Mouse (Mus musculus): ENCODE data around the gene Bcl7a. TPM values are rescaled to one million over a fixed set of nuclear protein-coding genes. Genes with fewer than 3 reads are reported as not detected.

Gene Bcl7a
- polyA plus RNA-seq, 1 experiment, result 11.9 TPM

- H3K4me1 ChIP-seq (ENCODE audit: control insufficient read depth, insufficient read depth, low read length), result no peaks in the 10 kb centered on the region
- 53% methylated on average over 2 of the region's 2 CpGs for WGBS
- H3K4me3 ChIP-seq (replicated peaks; ENCODE audit: extremely low read depth, low read depth, low read length), result no peak overlapping the region
- TF ChIP-seq POLR2A (IDR thresholded peaks at IDR 0.05; ENCODE audit: borderline replicate concordance, extremely low read depth, low read depth, low read length), result no peak
- TF ChIP-seq CTCF (IDR thresholded peaks at IDR 0.05; ENCODE audit: insufficient read depth, low read length), result no peak
- DNase-seq, result no peak
These were observed 80.3 kb downstream of the Bcl7a start for GRCm38 (mm10) chr5:123423885-123424284.

Other genes with a start within 250 kb of the Bcl7a start
- 10.0 and 10.8 TPM in 2 replicates for gene Rhof, start 211.1 kb upstream of the Bcl7a start, polyA plus RNA-seq (2012; rRNA removed)
- gene Setd1b, start 201.6 kb upstream of the Bcl7a start, polyA plus RNA-seq (2012; rRNA removed), result 12.9 and 15.2 TPM in 2 replicates
- gene Psmd9, start 174.4 kb upstream of the Bcl7a start, polyA plus RNA-seq (2012; rRNA removed), result 19.3 and 21.5 TPM in 2 replicates
- gene Hpd, start 161.1 kb upstream of the Bcl7a start, polyA plus RNA-seq (2012; rRNA removed), result 1.4 and 2.2 TPM in 2 replicates
- 6.3 and 9.1 TPM in 2 replicates for gene Wdr66, start 91.7 kb upstream of the Bcl7a start, polyA plus RNA-seq (2012; rRNA removed)
- 61.2 and 75.4 TPM in 2 replicates for gene Mlxip, start 51.0 kb downstream of the Bcl7a start, polyA plus RNA-seq (2012; rRNA removed)
- gene Lrrc43, start 145.5 kb downstream of the Bcl7a start, polyA plus RNA-seq (2012; rRNA removed), result 3.4 and 3.8 TPM in 2 replicates
- not detected in 2 replicates for gene Il31, start 145.7 kb downstream of the Bcl7a start, polyA plus RNA-seq (2012; rRNA removed)
- 5.8 and 8.5 TPM in 2 replicates for gene B3gnt4, start 166.6 kb downstream of the Bcl7a start, polyA plus RNA-seq (2012; rRNA removed)
- gene Diablo, start 180.3 kb downstream of the Bcl7a start, polyA plus RNA-seq (2012; rRNA removed), result 37.4 and 58.4 TPM in 2 replicates
- 14.2 and 15.2 TPM in 2 replicates for gene Gm49027, start 181.7 kb downstream of the Bcl7a start, polyA plus RNA-seq (2012; rRNA removed)
- 12.9 and 15.9 TPM in 2 replicates for gene Vps33a, start 229.2 kb downstream of the Bcl7a start, polyA plus RNA-seq (2012; rRNA removed)

Measured in lung, adult 2 months (tissue).